Mouse (Mus musculus): Measurements from ENCODE around the gene Rbm3. TPM values are rescaled to one million over a fixed set of nuclear protein-coding genes. Genes with fewer than 3 reads are reported as not detected.
A peak's percentile ranks its signal among the peaks of the same experiment; 100 is the strongest.

Rbm3 gene
- polyA plus RNA-seq, 1 experiment from 2014 or later: 494 TPM

GRCm38 (mm10) chrX:8175504-8176385 is 30.1 kb upstream of the Rbm3 start, which contains the start of gene Tbc1d25:
Tbc1d25 (minus strand) TSS chrX:8176181.
- Histone ChIP-seq H3K4me2 (ENCODE audit: low read depth, low read length, severe bottlenecking) (peak within 1 kb of the TSS; percentile 52), H3K27me3 (ENCODE audit: control insufficient read depth, insufficient read depth, low read length) (no peaks in the 10 kb centered on the region), H3K4me1 (replicated peaks; ENCODE audit: control insufficient read depth, insufficient read depth, low read length) (no peaks in the 10 kb centered on the region), H3K9me3 (ENCODE audit: control insufficient read depth, low read length) (no peaks in the 10 kb centered on the region), H3K27ac (ENCODE audit: low read depth, low read length) (no peak within 1 kb of the TSS), H3K9ac (ENCODE audit: low read length) (peak within 1 kb of the TSS; percentile 61), H3K4me3 (ENCODE audit: low read depth, low read length) (peak within 1 kb of the TSS; percentile 51), H3K36me3 (ENCODE audit: control insufficient read depth, insufficient read depth, low read length) (no peaks in the 10 kb centered on the region)
- DNase-seq (ENCODE audit: low spot score): peak; percentile 87
- 15% methylated on average over 54 of the region's 56 CpGs for WGBS
- peak; percentile 97 for ATAC-seq (replicated peaks; ENCODE audit: low FRiP score)

DNA sequence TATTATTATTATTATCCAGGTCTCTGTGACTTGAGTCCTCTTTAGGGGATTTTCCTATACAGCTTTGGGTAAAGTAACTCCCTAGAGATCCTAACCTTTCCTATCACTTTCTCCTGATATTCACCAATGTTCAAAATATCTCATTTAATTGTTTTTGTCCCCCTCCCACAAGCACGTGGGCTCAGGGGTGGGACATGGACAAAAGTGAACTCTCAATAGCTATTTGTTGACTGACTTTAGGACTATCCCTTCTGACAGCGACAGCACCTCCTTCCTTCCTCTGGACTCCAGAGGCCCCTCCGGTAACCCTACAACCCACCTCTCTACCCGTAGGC is 29.5 kb upstream of the Rbm3 start:
- Histone ChIP-seq H3K9ac (ENCODE audit: low read length) (peak overlapping the region; percentile 61), H3K27ac (ENCODE audit: low read depth, low read length) (no peak overlapping the region), H3K27me3 (ENCODE audit: control insufficient read depth, insufficient read depth, low read length) (no peaks in the 10 kb centered on the region), H3K4me3 (ENCODE audit: low read depth, low read length) (peak overlapping the region; percentile 51), H3K36me3 (ENCODE audit: control insufficient read depth, insufficient read depth, low read length) (no peaks in the 10 kb centered on the region), H3K9me3 (ENCODE audit: control insufficient read depth, low read length) (no peaks in the 10 kb centered on the region), H3K4me2 (ENCODE audit: low read depth, low read length, severe bottlenecking) (peak overlapping the region; percentile 52), H3K4me1 (replicated peaks; ENCODE audit: control insufficient read depth, insufficient read depth, low read length) (no peaks in the 10 kb centered on the region)
- WGBS: 15% methylated on average over 4 of the region's 4 CpGs
- no peak for DNase-seq (ENCODE audit: low spot score)
- no peak for ATAC-seq (replicated peaks; ENCODE audit: low FRiP score)

GRCm38 (mm10) chrX:8167716-8168647 is 22.3 kb upstream of the Rbm3 start:
- H3K9me3 ChIP-seq (ENCODE audit: control insufficient read depth, low read length): no peaks in the 10 kb centered on the region
- H3K27ac ChIP-seq (ENCODE audit: low read depth, low read length): no peak overlapping the region
- H3K4me1 ChIP-seq (replicated peaks; ENCODE audit: control insufficient read depth, insufficient read depth, low read length): no peaks in the 10 kb centered on the region
- 94% methylated on average over 10 of the region's 10 CpGs for WGBS
- ATAC-seq (replicated peaks; ENCODE audit: low FRiP score) (no peak), DNase-seq (ENCODE audit: low spot score) (no peak)
- H3K27me3 ChIP-seq (ENCODE audit: control insufficient read depth, insufficient read depth, low read length): no peaks in the 10 kb centered on the region
- no peak overlapping the region for H3K4me2 ChIP-seq (ENCODE audit: low read depth, low read length, severe bottlenecking)
- no peaks in the 10 kb centered on the region for H3K36me3 ChIP-seq (ENCODE audit: control insufficient read depth, insufficient read depth, low read length)
- H3K4me3 ChIP-seq (ENCODE audit: low read depth, low read length): no peak overlapping the region
- no peak overlapping the region for H3K9ac ChIP-seq (ENCODE audit: low read length)

- ATAC-seq (replicated peaks; ENCODE audit: low FRiP score): no peak
- H3K4me1 ChIP-seq (replicated peaks; ENCODE audit: control insufficient read depth, insufficient read depth, low read length): no peaks in the 10 kb centered on the region
- no peaks in the 10 kb centered on the region for H3K9me3 ChIP-seq (ENCODE audit: control insufficient read depth, low read length)
- no peak overlapping the region for H3K9ac ChIP-seq (ENCODE audit: low read length)
- 81% methylated on average over 4 of the region's 4 CpGs for WGBS
- H3K27me3 ChIP-seq (ENCODE audit: control insufficient read depth, insufficient read depth, low read length): no peaks in the 10 kb centered on the region
- no peaks in the 10 kb centered on the region for H3K36me3 ChIP-seq (ENCODE audit: control insufficient read depth, insufficient read depth, low read length)
- no peak overlapping the region for H3K4me2 ChIP-seq (ENCODE audit: low read depth, low read length, severe bottlenecking)
- no peak for DNase-seq (ENCODE audit: low spot score)
- H3K27ac ChIP-seq (ENCODE audit: low read depth, low read length): no peak overlapping the region
- H3K4me3 ChIP-seq (ENCODE audit: low read depth, low read length): no peak overlapping the region
Measured at GRCm38 (mm10) chrX:8164471-8164870, 18.8 kb upstream of the Rbm3 start.

DNA sequence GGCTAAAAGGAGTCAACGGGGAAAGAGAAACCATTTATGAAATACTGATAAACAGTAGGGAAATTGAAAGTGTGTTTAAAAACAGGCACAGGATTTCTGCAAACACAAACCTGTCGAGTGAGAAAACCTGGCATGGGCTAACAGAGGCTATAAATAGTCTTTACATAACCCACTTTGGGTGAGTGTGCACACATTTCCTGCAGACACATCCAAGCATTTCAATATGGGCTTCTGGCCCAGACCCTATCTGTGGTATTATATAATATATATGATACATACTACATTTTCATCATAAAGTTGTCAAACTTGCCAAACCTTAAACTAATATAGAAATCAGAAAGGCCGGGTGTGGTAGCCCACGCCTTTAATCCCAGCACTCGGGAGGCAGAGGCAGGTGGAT is 17.4 kb upstream of the Rbm3 start:
- Histone ChIP-seq H3K27ac (ENCODE audit: low read depth, low read length) (no peak overlapping the region), H3K9me3 (ENCODE audit: control insufficient read depth, low read length) (no peaks in the 10 kb centered on the region), H3K27me3 (ENCODE audit: control insufficient read depth, insufficient read depth, low read length) (no peaks in the 10 kb centered on the region), H3K4me2 (ENCODE audit: low read depth, low read length, severe bottlenecking) (no peak overlapping the region), H3K36me3 (ENCODE audit: control insufficient read depth, insufficient read depth, low read length) (no peaks in the 10 kb centered on the region), H3K4me3 (ENCODE audit: low read depth, low read length) (no peak overlapping the region), H3K4me1 (replicated peaks; ENCODE audit: control insufficient read depth, insufficient read depth, low read length) (no peaks in the 10 kb centered on the region), H3K9ac (ENCODE audit: low read length) (no peak overlapping the region)
- ATAC-seq (replicated peaks; ENCODE audit: low FRiP score) (no peak), DNase-seq (ENCODE audit: low spot score) (no peak)
- WGBS: 84% methylated on average over 5 of the region's 5 CpGs

DNA sequence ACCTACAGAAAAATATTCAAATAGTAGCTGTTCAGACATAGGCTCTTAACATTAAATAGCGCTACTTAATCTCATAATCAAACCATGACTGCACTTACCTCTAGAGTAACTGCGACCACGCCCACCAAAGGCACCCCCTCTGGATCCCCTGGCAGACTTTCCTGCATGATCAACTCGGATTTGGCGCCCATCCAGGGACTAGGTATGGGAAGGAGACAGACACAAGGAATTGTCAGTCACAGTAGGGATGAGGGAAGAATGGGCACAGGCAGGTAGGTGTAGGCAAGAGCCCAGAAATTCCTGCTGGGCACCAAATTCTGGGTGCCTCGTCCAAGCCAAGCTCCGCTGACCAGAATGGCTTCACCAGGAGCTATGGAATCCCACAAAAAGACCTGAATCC is 1.9 kb downstream of the Rbm3 start:
- Histone ChIP-seq H3K27ac (ENCODE audit: low read depth, low read length) (no peak overlapping the region), H3K27me3 (ENCODE audit: control insufficient read depth, insufficient read depth, low read length) (no peaks in the 10 kb centered on the region), H3K4me2 (ENCODE audit: low read depth, low read length, severe bottlenecking) (peak overlapping the region; percentile 74), H3K9ac (ENCODE audit: low read length) (peak overlapping the region; percentile 79), H3K36me3 (ENCODE audit: control insufficient read depth, insufficient read depth, low read length) (peaks cover 3% of the 10 kb centered on the region; the same call in 1 of the 2 replicates), H3K9me3 (ENCODE audit: control insufficient read depth, low read length) (no peaks in the 10 kb centered on the region), H3K4me1 (replicated peaks; ENCODE audit: control insufficient read depth, insufficient read depth, low read length) (no peaks in the 10 kb centered on the region), H3K4me3 (ENCODE audit: low read depth, low read length) (peak overlapping the region; percentile 54)
- DNase-seq (ENCODE audit: low spot score) (no peak), ATAC-seq (replicated peaks; ENCODE audit: low FRiP score) (no peak)
- 86% methylated on average over 7 of the region's 7 CpGs for WGBS

GRCm38 (mm10) chrX:8142948-8143347 is 2.7 kb downstream of the Rbm3 start:
- no peak overlapping the region for H3K27ac ChIP-seq (ENCODE audit: low read depth, low read length)
- DNase-seq (ENCODE audit: low spot score) (no peak), ATAC-seq (replicated peaks; ENCODE audit: low FRiP score) (no peak)
- H3K9me3 ChIP-seq (ENCODE audit: control insufficient read depth, low read length): no peaks in the 10 kb centered on the region
- H3K27me3 ChIP-seq (ENCODE audit: control insufficient read depth, insufficient read depth, low read length): no peaks in the 10 kb centered on the region
- no peaks in the 10 kb centered on the region for H3K4me1 ChIP-seq (replicated peaks; ENCODE audit: control insufficient read depth, insufficient read depth, low read length)
- no peak overlapping the region for H3K4me3 ChIP-seq (ENCODE audit: low read depth, low read length)
- H3K4me2 ChIP-seq (ENCODE audit: low read depth, low read length, severe bottlenecking): no peak overlapping the region
- H3K9ac ChIP-seq (ENCODE audit: low read length): no peak overlapping the region
- 88% methylated on average over 7 of the region's 7 CpGs for WGBS
- peaks cover 3% of the 10 kb centered on the region; the same call in 1 of the 2 replicates for H3K36me3 ChIP-seq (ENCODE audit: control insufficient read depth, insufficient read depth, low read length)

- no peak for DNase-seq (ENCODE audit: low spot score)
- Histone ChIP-seq H3K4me3 (ENCODE audit: low read depth, low read length) (no peak overlapping the region), H3K27me3 (ENCODE audit: control insufficient read depth, insufficient read depth, low read length) (no peaks in the 10 kb centered on the region), H3K4me1 (replicated peaks; ENCODE audit: control insufficient read depth, insufficient read depth, low read length) (no peaks in the 10 kb centered on the region), H3K9ac (ENCODE audit: low read length) (no peak overlapping the region), H3K36me3 (ENCODE audit: control insufficient read depth, insufficient read depth, low read length) (peaks cover 3% of the 10 kb centered on the region; the same call in 1 of the 2 replicates), H3K4me2 (ENCODE audit: low read depth, low read length, severe bottlenecking) (no peak overlapping the region), H3K27ac (ENCODE audit: low read depth, low read length) (no peak overlapping the region), H3K9me3 (ENCODE audit: control insufficient read depth, low read length) (no peaks in the 10 kb centered on the region)
- WGBS: 80% methylated on average over 3 of the region's 3 CpGs
- no peak for ATAC-seq (replicated peaks; ENCODE audit: low FRiP score)
Measured at GRCm38 (mm10) chrX:8141058-8141457, 4.6 kb downstream of the Rbm3 start.

All from forebrain, embryonic 11.5 days (tissue).